Mouse (Mus musculus): Measurements from ENCODE around the gene Rusc2. TPM values are rescaled to one million over a fixed set of nuclear protein-coding genes. Genes with fewer than 3 reads are reported as not detected.

Gene Rusc2
- polyA plus RNA-seq, 1 experiment from 2014 or later = 23.4 TPM

- TF ChIP-seq EP300 (IDR thresholded peaks at IDR 0.05) = no peak
- TF ChIP-seq CTCF (IDR thresholded peaks at IDR 0.05) = no peak
- no peak overlapping the region for H3K9ac ChIP-seq (replicated peaks; ENCODE audit: low read depth)
- H3K4me1 ChIP-seq (ENCODE audit: insufficient read depth, low read depth, low read length) = peaks cover 27% of the 10 kb centered on the region
- WGBS = 94% methylated on average over 22 of the region's 22 CpGs
- no peaks in the 10 kb centered on the region for H3K9me3 ChIP-seq (ENCODE audit: low read length)
- H3K4me2 ChIP-seq (replicated peaks; ENCODE audit: low read depth, low read length) = no peak overlapping the region
- no peak for ATAC-seq
- H3K27me3 ChIP-seq (replicated peaks; ENCODE audit: insufficient read depth, low read length) = no peaks in the 10 kb centered on the region
- no peak for DNase-seq (ENCODE audit: low spot score)
- peak overlapping the region; percentile 9; the same call in 1 of the 2 replicates for H3K27ac ChIP-seq (ENCODE audit: low read length)
- peaks cover 24% of the 10 kb centered on the region for H3K36me3 ChIP-seq (ENCODE audit: insufficient read depth, low read length)
- H3K4me3 ChIP-seq (ENCODE audit: low read depth, low read length) = no peak overlapping the region
Observed at GRCm38 (mm10) chr4:43416071-43416490, 34.3 kb downstream of the Rusc2 start.

GRCm38 (mm10) chr4:43417269-43418062, 35.7 kb downstream of the Rusc2 start:
- no peaks in the 10 kb centered on the region for H3K27me3 ChIP-seq (replicated peaks; ENCODE audit: insufficient read depth, low read length)
- H3K4me1 ChIP-seq (ENCODE audit: insufficient read depth, low read depth, low read length) = peaks cover 27% of the 10 kb centered on the region
- TF ChIP-seq EP300 (IDR thresholded peaks at IDR 0.05) (no peak; the same call in 1 of the 2 replicates), CTCF (IDR thresholded peaks at IDR 0.05) (no peak)
- H3K4me2 ChIP-seq (replicated peaks; ENCODE audit: low read depth, low read length) = no peak overlapping the region
- peaks cover 32% of the 10 kb centered on the region for H3K36me3 ChIP-seq (ENCODE audit: insufficient read depth, low read length)
- H3K27ac ChIP-seq (ENCODE audit: low read length) = peak overlapping the region; percentile 83
- H3K9me3 ChIP-seq (ENCODE audit: low read length) = no peaks in the 10 kb centered on the region
- peak; percentile 25; the same call in 1 of the 2 replicates for ATAC-seq
- no peak overlapping the region for H3K9ac ChIP-seq (replicated peaks; ENCODE audit: low read depth)
- 48% methylated on average over 16 of the region's 16 CpGs for WGBS
- H3K4me3 ChIP-seq (ENCODE audit: low read depth, low read length) = no peak overlapping the region
- no peak for DNase-seq (ENCODE audit: low spot score)

- ATAC-seq (no peak), DNase-seq (ENCODE audit: low spot score) (no peak)
- Histone ChIP-seq H3K27me3 (replicated peaks; ENCODE audit: insufficient read depth, low read length) (no peaks in the 10 kb centered on the region), H3K27ac (ENCODE audit: low read length) (peak overlapping the region; percentile 83), H3K9me3 (ENCODE audit: low read length) (no peaks in the 10 kb centered on the region), H3K9ac (replicated peaks; ENCODE audit: low read depth) (no peak overlapping the region), H3K4me3 (ENCODE audit: low read depth, low read length) (no peak overlapping the region), H3K36me3 (ENCODE audit: insufficient read depth, low read length) (peaks cover 41% of the 10 kb centered on the region), H3K4me1 (ENCODE audit: insufficient read depth, low read depth, low read length) (peaks cover 27% of the 10 kb centered on the region), H3K4me2 (replicated peaks; ENCODE audit: low read depth, low read length) (no peak overlapping the region)
- WGBS = 49% methylated on average over 4 of the region's 4 CpGs
- TF ChIP-seq CTCF (IDR thresholded peaks at IDR 0.05) (no peak), EP300 (IDR thresholded peaks at IDR 0.05) (no peak)
Observed at GRCm38 (mm10) chr4:43418450-43418849, 36.7 kb downstream of the Rusc2 start.

GRCm38 (mm10) chr4:43418973-43419656, 37.3 kb downstream of the Rusc2 start:
- Histone ChIP-seq H3K27ac (ENCODE audit: low read length) (peak overlapping the region; percentile 83), H3K4me3 (ENCODE audit: low read depth, low read length) (no peak overlapping the region), H3K4me2 (replicated peaks; ENCODE audit: low read depth, low read length) (no peak overlapping the region), H3K36me3 (ENCODE audit: insufficient read depth, low read length) (peaks cover 48% of the 10 kb centered on the region), H3K4me1 (ENCODE audit: insufficient read depth, low read depth, low read length) (peaks cover 27% of the 10 kb centered on the region), H3K27me3 (replicated peaks; ENCODE audit: insufficient read depth, low read length) (no peaks in the 10 kb centered on the region), H3K9me3 (ENCODE audit: low read length) (no peaks in the 10 kb centered on the region), H3K9ac (replicated peaks; ENCODE audit: low read depth) (no peak overlapping the region)
- WGBS = 46% methylated on average over 15 of the region's 15 CpGs
- TF ChIP-seq EP300 (IDR thresholded peaks at IDR 0.05) = no peak
- TF ChIP-seq CTCF (IDR thresholded peaks at IDR 0.05) = no peak; the same call in 1 of the 2 replicates
- DNase-seq (ENCODE audit: low spot score) (peak; percentile 54), ATAC-seq (no peak)

- Histone ChIP-seq H3K27ac (ENCODE audit: low read length) (peak overlapping the region; percentile 83), H3K4me1 (ENCODE audit: insufficient read depth, low read depth, low read length) (peaks cover 27% of the 10 kb centered on the region), H3K27me3 (replicated peaks; ENCODE audit: insufficient read depth, low read length) (no peaks in the 10 kb centered on the region), H3K4me2 (replicated peaks; ENCODE audit: low read depth, low read length) (no peak overlapping the region), H3K9me3 (ENCODE audit: low read length) (no peaks in the 10 kb centered on the region), H3K9ac (replicated peaks; ENCODE audit: low read depth) (no peak overlapping the region), H3K4me3 (ENCODE audit: low read depth, low read length) (no peak overlapping the region), H3K36me3 (ENCODE audit: insufficient read depth, low read length) (peaks cover 53% of the 10 kb centered on the region)
- TF ChIP-seq EP300 (IDR thresholded peaks at IDR 0.05) (no peak), CTCF (IDR thresholded peaks at IDR 0.05) (no peak)
- DNase-seq (ENCODE audit: low spot score) (no peak), ATAC-seq (peak; percentile 58)
- 46% methylated on average over 9 of the region's 9 CpGs for WGBS
Observed at GRCm38 (mm10) chr4:43419801-43420281, 38.1 kb downstream of the Rusc2 start.

GRCm38 (mm10) chr4:43420305-43420704, 38.5 kb downstream of the Rusc2 start:
- H3K4me3 ChIP-seq (ENCODE audit: low read depth, low read length) = no peak overlapping the region
- H3K36me3 ChIP-seq (ENCODE audit: insufficient read depth, low read length) = peaks cover 55% of the 10 kb centered on the region
- no peak overlapping the region for H3K4me2 ChIP-seq (replicated peaks; ENCODE audit: low read depth, low read length)
- no peak overlapping the region for H3K9ac ChIP-seq (replicated peaks; ENCODE audit: low read depth)
- H3K9me3 ChIP-seq (ENCODE audit: low read length) = no peaks in the 10 kb centered on the region
- under 1% methylated on average over 6 of the region's 6 CpGs for WGBS
- H3K4me1 ChIP-seq (ENCODE audit: insufficient read depth, low read depth, low read length) = peaks cover 27% of the 10 kb centered on the region
- DNase-seq (ENCODE audit: low spot score) (peak; percentile 96), ATAC-seq (peak; percentile 64)
- peak overlapping the region; percentile 83 for H3K27ac ChIP-seq (ENCODE audit: low read length)
- H3K27me3 ChIP-seq (replicated peaks; ENCODE audit: insufficient read depth, low read length) = no peaks in the 10 kb centered on the region
- TF ChIP-seq CTCF (IDR thresholded peaks at IDR 0.05) (peak; percentile 97), EP300 (IDR thresholded peaks at IDR 0.05) (peak; percentile 77; the same call in 1 of the 2 replicates)

Data from lung, postnatal 0 days (tissue).